Mouse (Mus musculus): Measurements from ENCODE around the gene Olfr722. TPM values are rescaled to one million over a fixed set of nuclear protein-coding genes. Genes with fewer than 3 reads are reported as not detected.

Gene Olfr722
- not detected for polyA plus RNA-seq (2014; fragmentation: Illumina TruSeq; extraction: RNeasy Lipid Tissue Mini Kit (QIAGEN cat#74804); ENCODE audit: low read depth, low replicate concordance)

GRCm38 (mm10) chr14:49901899-49902298 lies at the start of gene Olfr722:
Olfr722 (minus strand) TSS chr14:49901999.

GRCm38 (mm10) chr14:49931687-49932086 lies 29.9 kb upstream of the Olfr722 start, which contains the start of gene Olfr723:
Olfr723 (minus strand) TSS chr14:49931787.

Other genes starting within 250 kb of the Olfr722 start
- 8.5 TPM for gene Armh4, start 118.6 kb downstream of the Olfr722 start, polyA plus RNA-seq (2014; fragmentation: Illumina TruSeq; extraction: RNeasy Lipid Tissue Mini Kit (QIAGEN cat#74804); ENCODE audit: low read depth, low replicate concordance)
- gene Olfr723, start 29.8 kb upstream of the Olfr722 start, polyA plus RNA-seq (2014; fragmentation: Illumina TruSeq; extraction: RNeasy Lipid Tissue Mini Kit (QIAGEN cat#74804); ENCODE audit: low read depth, low replicate concordance), result not detected
- gene Olfr724, start 61.3 kb upstream of the Olfr722 start, polyA plus RNA-seq (2014; fragmentation: Illumina TruSeq; extraction: RNeasy Lipid Tissue Mini Kit (QIAGEN cat#74804); ENCODE audit: low read depth, low replicate concordance), result not detected
- not detected for gene Olfr725, start 138.4 kb upstream of the Olfr722 start, polyA plus RNA-seq (2014; fragmentation: Illumina TruSeq; extraction: RNeasy Lipid Tissue Mini Kit (QIAGEN cat#74804); ENCODE audit: low read depth, low replicate concordance)
- gene Olfr726, start 189.0 kb upstream of the Olfr722 start, polyA plus RNA-seq (2014; fragmentation: Illumina TruSeq; extraction: RNeasy Lipid Tissue Mini Kit (QIAGEN cat#74804); ENCODE audit: low read depth, low replicate concordance), result not detected
- not detected for gene Olfr727, start 221.2 kb upstream of the Olfr722 start, polyA plus RNA-seq (2014; fragmentation: Illumina TruSeq; extraction: RNeasy Lipid Tissue Mini Kit (QIAGEN cat#74804); ENCODE audit: low read depth, low replicate concordance)
- not detected for gene Olfr728, start 240.7 kb upstream of the Olfr722 start, polyA plus RNA-seq (2014; fragmentation: Illumina TruSeq; extraction: RNeasy Lipid Tissue Mini Kit (QIAGEN cat#74804); ENCODE audit: low read depth, low replicate concordance)